Mouse (Mus musculus): ENCODE measurements around the gene Cpxm1. TPM values are rescaled to one million over a fixed set of nuclear protein-coding genes. Genes with fewer than 3 reads are reported as not detected.
A peak's percentile ranks its signal among the peaks of the same experiment; 100 is the strongest.
"Not testable (repeated sequence)": the region's sequence is repeated elsewhere in the genome, so short reads cannot be mapped to it uniquely, and the experiment has no call there.

Cpxm1 gene
- polyA plus RNA-seq, 1 experiment from 2014 or later = 69.1 TPM

DNA sequence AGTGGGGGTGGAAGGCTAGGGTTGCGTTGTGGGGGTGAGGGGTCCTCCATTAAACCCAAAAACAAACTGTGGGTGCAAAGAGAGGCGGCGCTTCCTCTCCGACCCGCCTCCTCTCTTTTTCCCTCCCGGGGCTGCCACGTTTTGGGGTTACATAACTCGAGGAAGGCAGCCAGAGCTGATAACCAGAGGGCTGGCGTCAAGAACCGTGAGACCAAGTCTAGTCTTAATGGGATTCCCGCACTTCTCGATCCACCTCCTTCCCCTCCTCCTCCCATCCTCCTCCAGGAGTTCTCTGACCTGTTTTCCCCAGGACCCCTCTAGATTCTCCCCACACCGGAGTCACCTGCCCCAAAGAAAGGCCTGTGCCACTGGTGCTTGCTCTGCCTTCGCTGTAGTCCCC is 717 bp upstream of the Cpxm1 start:
- H3K9ac ChIP-seq = peak overlapping the region; percentile 61; the same call in 1 of the 2 replicates
- peaks cover 7% of the 10 kb centered on the region; the same call in 1 of the 2 replicates for H3K4me1 ChIP-seq
- H3K4me3 ChIP-seq = peak overlapping the region; percentile 63
- H3K9me3 ChIP-seq = no peaks in the 10 kb centered on the region
- 12% methylated on average over 14 of the region's 14 CpGs for WGBS
- H3K27me3 ChIP-seq = 0 out of 2 replicates have a peak, but pooled peaks cover 9% of the 10 kb centered on the region
- no peak overlapping the region for H3K27ac ChIP-seq
- peak; percentile 9; the same call in 1 of the 2 replicates for ATAC-seq (ENCODE audit: borderline replicate concordance, extremely low read depth, low FRiP score, low TSS enrichment)
- peak overlapping the region; percentile 95 for H3K4me2 ChIP-seq
- H3K36me3 ChIP-seq = no peaks in the 10 kb centered on the region; the same call in 1 of the 2 replicates

DNA sequence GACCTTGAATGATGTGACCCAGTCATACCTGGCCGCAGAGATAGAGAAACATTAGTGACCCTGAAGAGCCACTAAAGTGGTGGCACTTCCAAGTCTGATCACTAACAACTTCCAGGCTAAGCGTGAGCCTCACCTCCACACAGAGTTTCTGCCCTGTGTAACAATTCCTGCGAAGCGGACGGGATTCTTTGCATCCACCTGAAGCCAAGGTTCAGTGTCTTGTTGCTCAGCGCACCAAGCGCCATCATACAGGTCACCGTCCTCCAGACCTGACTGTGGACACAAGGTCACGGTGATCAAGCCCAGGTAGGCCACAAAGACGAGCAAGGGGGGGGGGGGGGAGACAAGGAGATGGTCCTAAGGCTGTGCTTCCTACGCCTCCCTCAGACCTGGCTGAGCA is 1.7 kb downstream of the Cpxm1 start:
- no peak overlapping the region for H3K9ac ChIP-seq

DNA sequence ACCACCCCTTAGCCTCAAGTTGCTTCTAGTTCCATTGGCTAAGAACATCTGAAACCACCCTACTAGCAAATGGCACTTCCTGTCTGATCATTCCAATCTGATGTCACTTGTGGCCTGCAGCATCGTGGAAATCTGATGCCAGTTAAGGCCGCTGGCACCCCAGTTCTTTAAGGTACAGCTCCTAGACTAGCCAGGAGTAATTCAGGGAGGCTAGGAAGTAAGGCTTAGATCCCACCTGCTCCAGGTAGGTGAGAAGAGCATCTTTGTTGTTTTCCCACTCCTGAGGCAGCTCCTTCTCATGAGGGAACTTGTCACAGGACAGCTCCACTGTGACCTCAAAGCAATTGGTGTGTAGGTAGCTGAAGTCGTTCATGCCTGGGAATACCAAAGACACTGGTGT is 4.5 kb downstream of the Cpxm1 start:
- H3K4me2 ChIP-seq = no peak overlapping the region
- H3K9ac ChIP-seq = no peak overlapping the region

More for the DNA sequence above, 1.7 kb downstream of the Cpxm1 start:
- Histone ChIP-seq H3K27ac (no peak overlapping the region), H3K4me1 (peaks cover 7% of the 10 kb centered on the region; the same call in 1 of the 2 replicates), H3K4me3 (no peak overlapping the region), H3K27me3 (0 out of 2 replicates have a peak, but pooled peaks cover 9% of the 10 kb centered on the region), H3K9me3 (no peaks in the 10 kb centered on the region), H3K4me2 (no peak overlapping the region), H3K36me3 (peaks cover 3% of the 10 kb centered on the region; the same call in 1 of the 2 replicates)
- ATAC-seq (ENCODE audit: borderline replicate concordance, extremely low read depth, low FRiP score, low TSS enrichment) = no peak
- WGBS = 93% methylated on average over 11 of the region's 11 CpGs

DNA sequence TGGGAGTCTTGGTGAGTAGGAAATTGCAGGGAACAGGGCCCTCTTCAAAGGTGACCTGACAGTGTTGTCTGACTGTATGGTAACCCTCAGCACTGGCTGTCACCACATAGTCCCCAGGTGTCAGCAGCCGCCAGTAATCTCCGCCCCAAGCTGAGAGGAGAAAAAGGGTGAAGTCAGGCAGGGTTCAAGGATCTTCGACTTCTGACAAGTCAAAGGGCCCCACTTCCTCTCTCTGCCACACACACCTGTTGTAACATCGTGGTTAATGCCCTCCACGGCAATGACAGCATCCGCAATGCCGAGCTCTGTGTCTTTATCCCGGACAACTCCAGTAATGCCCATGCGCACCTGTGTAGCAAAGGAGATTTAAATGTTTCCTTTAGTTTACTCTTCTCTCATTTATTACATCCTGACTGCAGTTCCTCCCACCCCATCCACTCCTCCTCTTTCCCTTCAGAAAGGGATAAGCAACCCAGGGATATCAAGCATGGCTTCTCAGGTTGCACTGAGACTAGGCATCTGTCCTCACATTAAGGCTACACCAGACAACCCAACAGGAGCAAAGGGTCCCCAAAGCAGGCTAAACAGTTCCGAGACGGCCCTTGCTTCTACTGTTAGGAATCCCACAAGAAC is 6.3 kb downstream of the Cpxm1 start:
- H3K9me3 ChIP-seq = no peaks in the 10 kb centered on the region
- no peaks in the 10 kb centered on the region for H3K4me1 ChIP-seq
- peaks cover 3% of the 10 kb centered on the region; the same call in 1 of the 2 replicates for H3K36me3 ChIP-seq
- H3K9ac ChIP-seq = no peak overlapping the region
- H3K4me3 ChIP-seq = no peak overlapping the region
- 77% methylated on average over 11 of the region's 11 CpGs for WGBS
- H3K27ac ChIP-seq = no peak overlapping the region
- H3K27me3 ChIP-seq = no peaks in the 10 kb centered on the region
- H3K4me2 ChIP-seq = no peak overlapping the region
- ATAC-seq (ENCODE audit: borderline replicate concordance, extremely low read depth, low FRiP score, low TSS enrichment) = no peak

More for the DNA sequence above, 4.5 kb downstream of the Cpxm1 start:
- 78% methylated on average over 3 of the region's 3 CpGs for WGBS
- Histone ChIP-seq H3K27ac (no peak overlapping the region), H3K4me3 (no peak overlapping the region), H3K27me3 (0 out of 2 replicates have a peak, but pooled peaks cover 5% of the 10 kb centered on the region), H3K36me3 (peaks cover 3% of the 10 kb centered on the region; the same call in 1 of the 2 replicates), H3K9me3 (no peaks in the 10 kb centered on the region), H3K4me1 (peaks cover 2% of the 10 kb centered on the region; the same call in 1 of the 2 replicates)
- no peak for ATAC-seq (ENCODE audit: borderline replicate concordance, extremely low read depth, low FRiP score, low TSS enrichment)

DNA sequence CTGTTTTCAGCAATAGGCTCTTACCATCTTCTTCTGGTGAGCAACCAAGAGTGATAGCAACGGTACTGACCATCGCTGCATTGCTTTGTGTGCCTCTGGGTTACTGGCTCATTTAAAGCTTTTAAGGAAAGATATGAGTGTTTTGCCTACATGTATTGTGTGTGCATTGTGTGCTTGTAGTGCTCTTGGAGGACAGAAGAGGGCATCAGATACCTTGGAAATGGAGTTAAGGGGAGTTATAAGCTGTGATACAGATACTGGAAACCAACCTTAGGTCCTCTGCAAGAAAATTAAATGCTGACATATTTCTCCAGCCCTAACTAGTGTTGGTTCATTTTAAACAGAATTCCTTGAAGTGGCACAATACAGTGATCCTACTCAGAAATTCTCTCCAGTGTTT is 8.6 kb downstream of the Cpxm1 start:
- Histone ChIP-seq H3K27ac (no peak overlapping the region), H3K36me3 (peaks cover 3% of the 10 kb centered on the region; the same call in 1 of the 2 replicates), H3K9ac (no peak overlapping the region), H3K4me3 (no peak overlapping the region), H3K27me3 (no peaks in the 10 kb centered on the region), H3K4me1 (no peaks in the 10 kb centered on the region), H3K9me3 (no peaks in the 10 kb centered on the region), H3K4me2 (no peak overlapping the region)
- WGBS = 70% methylated on average over 2 of the region's 2 CpGs
- ATAC-seq (ENCODE audit: borderline replicate concordance, extremely low read depth, low FRiP score, low TSS enrichment) = no peak

DNA sequence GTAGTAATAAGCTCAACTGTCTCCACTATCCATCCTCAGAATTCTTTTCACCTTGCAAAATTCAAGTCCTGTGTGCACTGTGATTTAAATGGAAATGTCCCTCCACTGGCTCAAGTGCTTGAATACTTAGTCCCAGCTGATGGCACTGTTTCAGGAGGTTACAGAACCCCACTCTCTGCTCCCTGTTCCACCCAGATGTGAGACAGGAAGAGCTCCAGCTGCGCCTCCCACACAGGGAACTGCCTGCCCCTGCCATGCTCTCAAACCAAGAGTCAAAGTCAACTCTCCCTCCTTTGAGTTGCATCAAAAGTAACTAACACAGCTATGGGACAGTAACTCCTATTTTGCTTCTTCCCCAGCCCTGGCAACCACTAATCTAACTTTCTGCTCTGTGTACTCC is 11.2 kb downstream of the Cpxm1 start:
- no peak for ATAC-seq (ENCODE audit: borderline replicate concordance, extremely low read depth, low FRiP score, low TSS enrichment)
- no peaks in the 10 kb centered on the region for H3K9me3 ChIP-seq
- WGBS = 60% methylated on average over 1 of the region's 1 CpGs
- no peaks in the 10 kb centered on the region for H3K4me1 ChIP-seq
- no peaks in the 10 kb centered on the region for H3K27me3 ChIP-seq
- H3K27ac ChIP-seq = no peak overlapping the region
- H3K4me3 ChIP-seq = no peak overlapping the region
- H3K36me3 ChIP-seq = no peaks in the 10 kb centered on the region
- H3K4me2 ChIP-seq = no peak overlapping the region
- H3K9ac ChIP-seq = no peak overlapping the region

DNA sequence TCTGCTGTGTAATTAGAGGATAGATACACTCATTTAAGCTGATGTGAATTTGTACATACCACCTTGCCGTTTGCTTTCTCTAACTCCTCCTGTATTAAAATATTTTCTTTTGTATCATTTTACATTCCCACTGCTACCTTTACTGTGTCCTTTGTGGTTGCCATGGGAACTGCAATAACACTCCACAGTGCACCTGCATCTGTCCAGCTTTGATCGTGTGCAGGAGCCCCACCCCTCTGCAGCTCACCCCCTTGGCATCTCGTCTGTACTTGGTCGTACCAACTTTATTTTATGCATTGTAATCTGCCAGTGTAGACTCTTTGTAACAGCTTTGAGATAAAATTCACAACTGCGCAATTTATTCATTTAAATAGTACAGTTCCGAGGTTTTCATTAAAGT is 13.5 kb downstream of the Cpxm1 start:
- WGBS = 63% methylated on average over 6 of the region's 6 CpGs

DNA sequence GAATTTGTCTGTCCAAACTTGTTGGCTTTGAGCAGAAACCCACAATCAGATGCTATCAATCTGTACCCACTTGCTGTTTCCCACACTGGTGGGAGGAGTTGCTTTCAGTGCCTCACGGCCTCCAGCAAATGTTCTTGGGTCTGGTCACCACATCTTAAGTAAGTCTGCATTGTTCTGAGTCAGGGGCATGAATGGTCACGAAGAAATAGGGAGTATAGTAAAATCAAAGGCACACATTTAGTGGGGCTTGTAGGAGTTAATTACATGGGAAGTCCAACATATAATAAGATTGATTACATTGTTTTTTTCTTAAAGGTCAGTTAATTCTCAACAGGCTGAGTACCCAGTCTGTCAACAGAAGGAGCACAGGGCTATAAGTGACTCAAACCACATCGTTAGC is 14.2 kb downstream of the Cpxm1 start:
- Histone ChIP-seq H3K27me3 (no peaks in the 10 kb centered on the region), H3K4me2 (no peak overlapping the region), H3K4me3 (no peak overlapping the region), H3K9me3 (no peaks in the 10 kb centered on the region), H3K27ac (no peak overlapping the region), H3K9ac (no peak overlapping the region), H3K4me1 (no peaks in the 10 kb centered on the region), H3K36me3 (no peaks in the 10 kb centered on the region)
- ATAC-seq (ENCODE audit: borderline replicate concordance, extremely low read depth, low FRiP score, low TSS enrichment) = no peak
- 46% methylated on average over 3 of the region's 3 CpGs for WGBS

More for the DNA sequence above, 13.5 kb downstream of the Cpxm1 start:
- Histone ChIP-seq H3K4me1 (no peaks in the 10 kb centered on the region), H3K4me2 (no peak overlapping the region), H3K36me3 (no peaks in the 10 kb centered on the region), H3K27ac (no peak overlapping the region), H3K27me3 (no peaks in the 10 kb centered on the region), H3K9ac (no peak overlapping the region), H3K4me3 (no peak overlapping the region), H3K9me3 (no peaks in the 10 kb centered on the region)
- no peak for ATAC-seq (ENCODE audit: borderline replicate concordance, extremely low read depth, low FRiP score, low TSS enrichment)

DNA sequence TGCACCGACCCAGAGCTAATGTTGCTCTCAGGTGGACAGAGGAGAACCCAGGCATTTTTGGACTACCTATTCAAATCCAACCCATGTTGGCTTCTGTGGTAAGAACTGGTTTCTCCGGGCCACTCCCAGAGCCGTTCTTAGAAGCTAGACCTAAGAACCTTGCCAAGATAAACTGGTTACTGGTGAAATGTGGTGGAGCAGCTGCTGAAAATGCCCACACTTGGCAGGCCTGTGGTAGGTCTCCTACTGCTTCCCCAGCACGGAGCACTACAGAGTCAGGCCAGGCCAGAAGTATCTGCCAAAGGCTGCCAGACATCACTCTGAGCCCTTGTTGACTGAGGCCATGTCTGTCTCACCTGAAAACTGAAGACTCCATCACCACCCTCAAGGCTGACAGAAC is 22.4 kb downstream of the Cpxm1 start:
- Histone ChIP-seq H3K4me2 (no peak overlapping the region), H3K9ac (no peak overlapping the region), H3K27me3 (no peaks in the 10 kb centered on the region), H3K4me1 (no peaks in the 10 kb centered on the region), H3K36me3 (no peaks in the 10 kb centered on the region), H3K27ac (no peak overlapping the region), H3K9me3 (no peaks in the 10 kb centered on the region), H3K4me3 (no peak overlapping the region)
- ATAC-seq (ENCODE audit: borderline replicate concordance, extremely low read depth, low FRiP score, low TSS enrichment) = no peak
- 63% methylated on average over 4 of the region's 4 CpGs for WGBS

DNA sequence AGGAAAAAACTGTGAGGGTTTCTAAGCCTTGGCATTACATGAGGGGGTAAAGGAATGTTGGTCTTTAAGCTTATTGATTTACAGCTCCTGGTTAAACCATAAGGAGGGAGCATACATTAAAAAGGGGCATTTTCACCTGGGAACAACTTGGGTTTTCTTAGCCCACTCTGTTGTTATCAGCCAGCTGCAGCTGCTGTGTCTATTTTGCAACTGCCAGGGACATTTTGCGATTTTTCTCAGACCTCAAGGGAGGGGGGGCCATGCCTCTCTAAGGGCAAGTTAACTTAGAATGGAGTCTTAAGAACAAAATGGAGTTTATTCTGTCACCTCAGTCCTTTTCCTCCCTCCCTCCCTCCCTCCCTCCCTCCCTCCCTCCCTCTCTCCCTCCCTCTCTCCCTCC is 24.3 kb downstream of the Cpxm1 start:
- not testable (repeated sequence) for H3K27me3 ChIP-seq; H3K36me3 ChIP-seq; H3K4me2 ChIP-seq; H3K9ac ChIP-seq; H3K4me3 ChIP-seq; ATAC-seq (ENCODE audit: borderline replicate concordance, extremely low read depth, low FRiP score, low TSS enrichment); H3K4me1 ChIP-seq; H3K27ac ChIP-seq; H3K9me3 ChIP-seq
- WGBS = 26% methylated on average over 1 of the region's 1 CpGs

DNA sequence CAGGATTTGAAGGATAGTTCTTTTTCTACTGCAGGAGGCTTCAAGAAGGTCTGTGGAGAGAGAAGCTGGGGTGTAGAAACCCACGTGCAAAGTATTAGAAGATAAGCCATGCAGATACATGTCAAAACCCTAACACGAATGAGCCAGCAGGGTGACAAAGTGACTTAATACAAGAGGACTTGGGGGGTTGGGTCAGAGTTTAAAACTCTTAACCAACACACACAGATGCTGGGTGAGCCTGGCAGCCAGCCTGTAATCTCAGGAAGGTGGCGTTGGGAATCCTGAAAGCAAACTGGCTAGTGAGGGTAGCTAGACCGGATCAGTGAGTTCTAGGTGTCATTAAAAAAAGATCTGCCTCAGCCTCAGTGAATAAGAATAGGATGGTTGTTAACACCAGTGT is 30.0 kb downstream of the Cpxm1 start:
- no peaks in the 10 kb centered on the region for H3K36me3 ChIP-seq
- H3K9me3 ChIP-seq = no peaks in the 10 kb centered on the region
- H3K4me2 ChIP-seq = no peak overlapping the region
- H3K9ac ChIP-seq = no peak overlapping the region
- H3K4me1 ChIP-seq = 0 out of 2 replicates have a peak, but pooled peaks cover 3% of the 10 kb centered on the region
- H3K27ac ChIP-seq = no peak overlapping the region
- H3K27me3 ChIP-seq = peaks cover 30% of the 10 kb centered on the region
- no peak overlapping the region for H3K4me3 ChIP-seq
- no peak for ATAC-seq (ENCODE audit: borderline replicate concordance, extremely low read depth, low FRiP score, low TSS enrichment)
- WGBS = 50% methylated on average over 4 of the region's 4 CpGs

DNA sequence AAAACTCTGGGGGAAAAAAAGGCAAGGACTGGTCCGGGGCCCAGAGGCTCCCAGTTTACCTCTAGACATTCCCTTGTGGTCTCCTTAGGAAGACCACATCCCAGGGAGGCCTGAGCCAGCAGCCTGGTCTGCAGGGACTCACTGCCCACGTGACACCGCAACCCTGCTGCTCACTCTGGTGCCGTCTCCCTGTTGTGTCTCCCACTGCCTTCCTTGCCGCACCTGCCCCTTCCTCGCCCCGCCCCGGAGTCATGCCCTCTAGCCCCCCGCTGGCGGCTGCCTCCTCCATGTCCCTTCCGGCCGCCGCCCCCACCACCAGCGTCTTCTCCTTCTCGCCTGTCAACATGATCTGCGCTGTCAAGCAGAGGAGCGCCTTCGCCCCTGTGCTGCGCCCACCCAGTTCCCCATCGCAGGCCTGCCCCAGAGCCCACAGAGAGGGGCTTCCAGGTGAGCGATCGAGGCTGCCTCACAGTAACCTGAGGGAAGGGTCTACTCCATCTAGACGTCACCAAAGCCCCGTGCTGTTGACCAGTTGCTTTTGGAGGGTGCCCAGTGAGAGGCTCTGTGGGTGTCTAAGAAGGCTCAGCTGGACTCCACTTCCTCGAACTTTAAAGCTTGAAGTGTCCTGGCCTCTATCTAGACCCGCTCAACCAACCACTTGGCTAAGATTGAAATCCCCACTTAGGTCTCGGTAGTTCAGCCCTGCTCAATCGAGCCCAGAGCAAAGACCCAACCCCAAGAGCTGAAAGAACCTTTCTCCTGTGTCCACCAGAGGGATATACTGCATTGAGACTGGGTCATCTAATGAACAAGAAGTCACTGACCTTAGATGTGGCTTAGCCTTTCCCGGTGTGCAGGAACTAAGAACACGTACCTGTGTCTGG is 31.9 kb downstream of the Cpxm1 start:
- peak; percentile 31; the same call in 1 of the 2 replicates for ATAC-seq (ENCODE audit: borderline replicate concordance, extremely low read depth, low FRiP score, low TSS enrichment)
- Histone ChIP-seq H3K4me3 (peak overlapping the region; percentile 32), H3K27me3 (peaks cover 50% of the 10 kb centered on the region), H3K4me2 (peak overlapping the region; percentile 66), H3K36me3 (no peaks in the 10 kb centered on the region), H3K9ac (peak overlapping the region; percentile 17; the same call in 1 of the 2 replicates), H3K4me1 (0 out of 2 replicates have a peak, but pooled peaks cover 3% of the 10 kb centered on the region), H3K9me3 (no peaks in the 10 kb centered on the region), H3K27ac (no peak overlapping the region)
- WGBS = 7% methylated on average over 30 of the region's 30 CpGs
